Mouse (Mus musculus) E14TG2a.4 (cell line): ENCODE results near the gene Fyttd1.
"Not testable (repeated sequence)": the region's sequence is repeated elsewhere in the genome, so short reads cannot be mapped to it uniquely, and the experiment has no call there.

ENCODE experiments used
- H3K27me3 ChIP-seq: 2 replicates; pipeline ENCODE4 v1.6.1; 2014; ENCODE audit warnings: low read length, control low read depth; ENCODE audit not compliant: insufficient read depth
- H3K36me3 ChIP-seq: 2 replicates; pipeline ENCODE4 v1.6.1; 2014; ENCODE audit warnings: low read length, control low read depth; ENCODE audit not compliant: insufficient read depth
- H3K4me1 ChIP-seq: replicated peaks from 2 replicates; pipeline ENCODE4 v1.6.1; 2014; ENCODE audit warnings: low read depth, low read length, control low read depth
- H3K4me3 ChIP-seq: replicated peaks from 2 replicates; pipeline ENCODE4 v1.5.1; 2014; ENCODE audit warnings: mild to moderate bottlenecking, low read length
- H3K9me3 ChIP-seq: 2 replicates; pipeline ENCODE4 v1.6.1; 2014; ENCODE audit warnings: low read length, control low read depth
- CTCF ChIP-seq: conservative IDR thresholded peaks from 2 replicates; pipeline ENCODE4 v1.5.1; 2014; ENCODE audit warnings: low read length
- NANOG ChIP-seq: IDR thresholded peaks from 2 replicates; pipeline ENCODE4 v1.6.1; 2014; ENCODE audit warnings: borderline replicate concordance, low read length, mixed read lengths
- POU5F1 ChIP-seq: IDR thresholded peaks from 2 replicates; pipeline ENCODE4 v1.6.1; 2014; ENCODE audit warnings: low read length, borderline replicate concordance

The Fyttd1 gene

DNA sequence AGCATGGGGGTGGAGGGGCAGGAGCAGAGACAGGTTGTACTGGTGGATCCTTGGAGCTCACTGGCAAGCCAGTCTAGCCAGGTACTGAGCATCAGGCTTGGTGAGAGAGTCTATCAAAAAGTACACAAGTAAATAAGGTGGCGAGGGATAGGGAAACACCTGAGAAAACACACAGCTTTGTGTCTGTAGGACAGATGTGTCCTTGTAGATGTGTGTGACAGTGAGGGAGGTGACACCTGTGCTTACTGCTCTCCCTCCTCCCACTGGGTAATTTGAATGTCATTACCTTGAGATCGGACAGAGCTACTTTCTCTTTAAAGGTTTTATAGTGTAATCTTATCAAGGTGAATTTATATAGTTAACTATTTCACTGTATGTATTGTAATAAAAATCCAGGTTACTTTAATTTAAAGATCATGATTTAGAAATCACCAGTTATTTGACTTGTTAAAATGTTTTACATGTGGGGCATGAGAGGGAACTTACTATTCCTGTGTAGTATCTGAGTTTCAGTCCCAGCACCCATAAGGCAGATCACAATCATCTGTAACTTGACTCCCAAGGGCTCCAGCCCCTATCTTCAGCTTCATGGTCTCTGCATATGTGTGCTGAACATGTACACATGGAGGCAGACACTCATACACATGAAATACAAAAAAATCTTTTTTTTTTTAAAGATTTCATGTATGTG is 24.2 kb downstream of the Fyttd1 start:
- H3K4me3 ChIP-seq = no peak overlapping the region
- peaks cover 58% of the 10 kb centered on the region for H3K36me3 ChIP-seq
- no peaks in the 10 kb centered on the region for H3K9me3 ChIP-seq
- TF ChIP-seq POU5F1 = no peak
- no peak for TF ChIP-seq CTCF
- TF ChIP-seq NANOG = no peak
- H3K27me3 ChIP-seq = no peaks in the 10 kb centered on the region
- H3K4me1 ChIP-seq = no peaks in the 10 kb centered on the region

DNA sequence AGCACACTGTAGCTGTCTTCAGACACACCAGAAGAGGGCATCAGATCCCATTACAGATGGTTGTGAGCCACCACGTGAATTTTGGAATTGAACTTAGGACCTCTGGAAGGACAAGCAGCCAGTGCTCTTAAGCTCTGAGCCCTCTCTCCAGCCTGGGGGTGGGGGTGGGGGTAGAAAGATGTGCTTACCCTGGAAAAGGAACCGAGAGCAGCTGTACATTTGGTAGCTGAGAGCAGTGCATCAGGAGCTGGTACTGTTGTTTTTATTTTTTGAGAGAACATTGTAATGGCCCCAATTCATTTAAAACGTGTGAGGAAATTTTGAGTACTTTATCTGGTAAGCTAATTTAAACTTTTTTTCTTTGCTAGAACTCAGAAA is 24.7 kb downstream of the Fyttd1 start:
- no peaks in the 10 kb centered on the region for H3K9me3 ChIP-seq
- no peaks in the 10 kb centered on the region for H3K27me3 ChIP-seq
- no peaks in the 10 kb centered on the region for H3K4me1 ChIP-seq
- peaks cover 62% of the 10 kb centered on the region for H3K36me3 ChIP-seq
- no peak overlapping the region for H3K4me3 ChIP-seq
- no peak for TF ChIP-seq POU5F1
- no peak for TF ChIP-seq NANOG
- no peak for TF ChIP-seq CTCF

GRCm38 (mm10) chr16:32906186-32906585 is 28.9 kb downstream of the Fyttd1 start:
- H3K27me3 ChIP-seq = no peaks in the 10 kb centered on the region
- TF ChIP-seq NANOG (no peak), CTCF (no peak), POU5F1 (no peak)

GRCm38 (mm10) chr16:32906727-32907126 is 29.4 kb downstream of the Fyttd1 start:
- H3K27me3 ChIP-seq = no peaks in the 10 kb centered on the region
- no peaks in the 10 kb centered on the region for H3K9me3 ChIP-seq
- H3K4me3 ChIP-seq = no peak overlapping the region
- TF ChIP-seq POU5F1 (no peak), NANOG (no peak), CTCF (no peak)
- peaks cover 38% of the 10 kb centered on the region for H3K36me3 ChIP-seq
- no peaks in the 10 kb centered on the region for H3K4me1 ChIP-seq

More at GRCm38 (mm10) chr16:32906186-32906585, 28.9 kb downstream of the Fyttd1 start:
- Histone ChIP-seq H3K9me3 (no peaks in the 10 kb centered on the region), H3K4me1 (no peaks in the 10 kb centered on the region), H3K4me3 (no peak overlapping the region), H3K36me3 (peaks cover 42% of the 10 kb centered on the region)

DNA sequence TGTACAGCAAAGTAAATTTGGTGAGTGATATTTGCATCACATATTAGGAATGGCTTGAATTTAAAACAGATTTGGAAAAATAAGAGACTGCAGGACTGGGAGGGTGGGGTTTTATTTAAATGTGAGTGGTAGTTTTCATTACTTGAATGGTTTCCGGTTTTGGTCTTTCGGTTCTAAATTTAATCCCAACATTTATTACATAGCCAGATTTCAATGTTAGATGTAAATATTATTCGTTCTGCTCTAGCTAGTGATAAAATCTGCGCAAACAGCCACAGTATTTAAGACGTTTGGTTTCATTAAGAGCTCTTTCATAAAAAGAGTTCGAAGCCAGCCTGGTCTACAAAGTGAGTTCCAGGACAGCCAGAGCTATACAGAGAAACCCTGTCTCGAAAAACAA is 35.9 kb downstream of the Fyttd1 start:
- no peaks in the 10 kb centered on the region for H3K27me3 ChIP-seq

GRCm38 (mm10) chr16:32913937-32914881 is 36.9 kb downstream of the Fyttd1 start, which contains the start of gene Lrch3:
Gene Lrch3, plus strand, starts transcription at chr16:32914100.
- H3K9me3 ChIP-seq = no peaks in the 10 kb centered on the region
- peaks cover 14% of the 10 kb centered on the region for H3K4me1 ChIP-seq
- peaks cover 5% of the 10 kb centered on the region; the same call in 1 of the 2 replicates for H3K36me3 ChIP-seq
- TF ChIP-seq NANOG (no peak), POU5F1 (no peak), CTCF (no peak)
- H3K27me3 ChIP-seq = no peaks in the 10 kb centered on the region
- peak within 1 kb of the TSS; percentile 98 for H3K4me3 ChIP-seq

More for the DNA sequence above, 35.9 kb downstream of the Fyttd1 start:
- Histone ChIP-seq H3K4me1 (peaks cover 14% of the 10 kb centered on the region), H3K4me3 (peak overlapping the region; percentile 98; the same call in 1 of the 2 replicates), H3K36me3 (peaks cover 5% of the 10 kb centered on the region; the same call in 1 of the 2 replicates), H3K9me3 (no peaks in the 10 kb centered on the region)
- TF ChIP-seq NANOG (no peak), CTCF (no peak), POU5F1 (no peak)

DNA sequence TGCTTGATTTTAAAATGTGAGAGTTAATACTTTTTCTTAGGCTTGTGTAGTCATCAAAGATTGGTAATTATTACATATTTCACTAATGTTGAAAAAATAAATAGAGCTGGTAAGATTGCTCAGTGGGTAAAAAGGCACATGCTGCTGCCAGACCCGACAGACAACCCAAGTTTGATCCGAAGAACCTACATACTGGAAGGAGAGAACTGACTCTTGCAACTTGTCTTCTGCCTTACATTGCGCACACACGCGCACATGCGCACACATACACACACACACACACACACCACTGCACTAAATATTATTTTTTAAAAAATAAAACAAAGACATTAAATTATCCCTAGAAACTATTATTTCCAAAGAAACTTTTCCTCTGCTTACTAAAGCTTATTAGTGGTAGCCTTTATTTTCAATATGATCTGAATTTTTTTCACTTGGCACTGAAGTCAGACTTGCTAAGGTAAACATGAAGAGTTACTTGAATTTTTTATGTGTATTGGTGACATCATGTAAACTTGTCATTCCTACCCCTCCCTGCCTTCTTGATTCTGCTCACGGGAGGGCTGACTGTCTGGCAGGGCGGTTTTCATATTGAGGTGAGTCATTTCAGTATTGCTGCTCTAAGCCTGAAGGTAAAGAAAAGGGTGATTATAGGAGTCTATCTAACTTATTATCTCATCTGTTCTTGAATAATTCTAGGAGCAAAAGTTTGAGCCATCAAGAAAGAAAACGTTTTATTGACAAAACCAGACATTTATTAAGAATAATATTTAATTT is 38.2 kb downstream of the Fyttd1 start:
- H3K36me3 ChIP-seq = peaks cover 5% of the 10 kb centered on the region; the same call in 1 of the 2 replicates
- peaks cover 14% of the 10 kb centered on the region for H3K4me1 ChIP-seq
- H3K4me3 ChIP-seq = 0 out of 2 replicates have a peak overlapping the region, but pooled peaks have one; percentile 98
- no peak for TF ChIP-seq CTCF
- TF ChIP-seq NANOG = no peak
- TF ChIP-seq POU5F1 = no peak
- H3K27me3 ChIP-seq = no peaks in the 10 kb centered on the region
- no peaks in the 10 kb centered on the region for H3K9me3 ChIP-seq

DNA sequence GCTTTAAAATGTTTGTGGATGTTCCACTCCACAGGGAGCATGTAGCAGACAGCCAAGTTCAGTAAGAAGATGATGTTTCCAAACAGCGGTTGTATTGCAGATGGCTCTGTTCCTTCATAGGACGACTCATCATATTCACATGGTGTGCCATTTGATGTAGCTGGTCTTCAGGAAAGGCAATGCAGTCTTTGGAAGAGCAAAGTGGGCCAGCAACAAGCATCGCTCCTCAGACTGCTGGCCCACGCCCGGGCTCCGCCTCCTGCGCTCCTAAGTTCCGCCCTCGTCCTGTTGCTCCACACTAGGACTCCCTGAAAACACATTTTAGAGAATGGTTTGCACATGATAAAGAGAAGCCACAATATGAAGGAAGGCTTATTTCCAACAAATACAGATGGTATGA is 49.3 kb downstream of the Fyttd1 start:
- not testable (repeated sequence) for H3K27me3 ChIP-seq, H3K4me3 ChIP-seq, H3K9me3 ChIP-seq
- Histone ChIP-seq H3K36me3 (peaks cover 13% of the 10 kb centered on the region), H3K4me1 (peaks cover 13% of the 10 kb centered on the region)
